Mouse (Mus musculus): ENCODE data around the gene Rad51. TPM values are rescaled to one million over a fixed set of nuclear protein-coding genes. Genes with fewer than 3 reads are reported as not detected.

The Rad51 gene
- polyA plus RNA-seq, 1 experiment: 8.7 TPM

DNA sequence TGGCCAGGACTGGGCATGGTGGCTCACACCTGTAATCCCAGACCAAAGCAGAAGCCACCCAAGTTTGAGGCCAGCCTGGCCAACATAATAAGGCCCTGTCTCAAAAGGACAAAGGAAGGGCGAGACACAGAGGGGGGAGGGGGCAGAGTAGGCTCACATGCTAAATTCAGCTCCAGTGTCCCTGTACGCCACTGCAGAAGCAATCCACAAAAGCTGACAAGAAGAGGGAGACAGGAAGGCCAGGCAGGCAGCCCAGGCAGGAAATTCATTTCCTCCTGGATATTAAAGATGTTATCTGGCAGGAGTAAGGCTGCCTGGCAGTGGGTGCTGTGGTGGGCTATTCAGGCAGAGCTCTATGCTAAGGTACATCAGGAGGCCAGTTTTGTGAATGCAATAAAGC, 48.7 kb downstream of the Rad51 start:
- H3K4me2 ChIP-seq (ENCODE audit: low read depth): no peak overlapping the region
- H3ac ChIP-seq (ENCODE audit: control insufficient read depth, insufficient read length): no peak overlapping the region
- H3K79me2 ChIP-seq (ENCODE audit: control insufficient read depth, insufficient read depth): peaks cover under 1% of the 10 kb centered on the region
- no peak overlapping the region for H3K4me3 ChIP-seq
- H3K36me3 ChIP-seq (ENCODE audit: control insufficient read depth, insufficient read depth): no peaks in the 10 kb centered on the region
- TF ChIP-seq POLR2A (IDR thresholded peaks at IDR 0.05; ENCODE audit: insufficient read length, low read depth): no peak
- no peak for TF ChIP-seq TCF3 (IDR thresholded peaks at IDR 0.05; ENCODE audit: insufficient read length, low read depth)
- no peak for TF ChIP-seq MYOD1 (IDR thresholded peaks at IDR 0.05; ENCODE audit: control insufficient read depth in 1 of 3, insufficient read length in 2 of 3, low read depth in 2 of 3)
- no peak for TF ChIP-seq MAX (IDR thresholded peaks at IDR 0.05; ENCODE audit: low read depth)
- no peak for TF ChIP-seq USF1 (IDR thresholded peaks at IDR 0.05; ENCODE audit: low read depth)
- no peak for TF ChIP-seq E2F4 (IDR thresholded peaks at IDR 0.05; ENCODE audit: insufficient read depth)
- TF ChIP-seq SRF (IDR thresholded peaks at IDR 0.05; ENCODE audit: control insufficient read depth, insufficient read length, low read depth): no peak
- no peak for TF ChIP-seq CEBPB (IDR thresholded peaks at IDR 0.05; ENCODE audit: insufficient read depth, poor library complexity, severe bottlenecking)
- no peak for TF ChIP-seq POLR2AphosphoS2 (IDR thresholded peaks at IDR 0.05; ENCODE audit: insufficient read length, low read depth)
- no peaks in the 10 kb centered on the region for H3K27me3 ChIP-seq (ENCODE audit: control insufficient read depth, insufficient read depth, insufficient read length)

- Histone ChIP-seq H3K4me2 (ENCODE audit: low read depth) (no peak overlapping the region), H3K4me3 (no peak overlapping the region), H3K79me2 (ENCODE audit: control insufficient read depth, insufficient read depth) (no peaks in the 10 kb centered on the region), H3K27me3 (ENCODE audit: control insufficient read depth, insufficient read depth, insufficient read length) (no peaks in the 10 kb centered on the region), H3K36me3 (ENCODE audit: control insufficient read depth, insufficient read depth) (no peaks in the 10 kb centered on the region), H3ac (ENCODE audit: control insufficient read depth, insufficient read length) (no peak overlapping the region)
- no peak for TF ChIP-seq TCF12 (IDR thresholded peaks at IDR 0.05; ENCODE audit: insufficient read depth, poor library complexity, severe bottlenecking)
- no peak for TF ChIP-seq MYOG (IDR thresholded peaks at IDR 0.05; ENCODE audit: control insufficient read depth in 1 of 3, insufficient read depth in 1 of 3, insufficient read length in 2 of 3, low read depth in 2 of 3)
- no peak for TF ChIP-seq POLR2A (IDR thresholded peaks at IDR 0.05; ENCODE audit: insufficient read length, low read depth)
- no peak for TF ChIP-seq E2F4 (IDR thresholded peaks at IDR 0.05; ENCODE audit: insufficient read depth)
- TF ChIP-seq POLR2AphosphoS2 (IDR thresholded peaks at IDR 0.05; ENCODE audit: insufficient read length, low read depth): no peak
- no peak for TF ChIP-seq MYOD1 (IDR thresholded peaks at IDR 0.05; ENCODE audit: control insufficient read depth in 1 of 3, insufficient read length in 2 of 3, low read depth in 2 of 3)
- no peak for TF ChIP-seq REST (IDR thresholded peaks at IDR 0.05; ENCODE audit: insufficient read depth, insufficient read length)
- no peak for TF ChIP-seq TCF3 (IDR thresholded peaks at IDR 0.05; ENCODE audit: insufficient read length, low read depth)
- TF ChIP-seq MAX (IDR thresholded peaks at IDR 0.05; ENCODE audit: low read depth): no peak
- TF ChIP-seq USF1 (IDR thresholded peaks at IDR 0.05; ENCODE audit: low read depth): no peak
- no peak for TF ChIP-seq CEBPB (IDR thresholded peaks at IDR 0.05; ENCODE audit: insufficient read depth, poor library complexity, severe bottlenecking)
- TF ChIP-seq SRF (IDR thresholded peaks at IDR 0.05; ENCODE audit: control insufficient read depth, insufficient read length, low read depth): no peak
Observed at GRCm38 (mm10) chr2:119163135-119163534, 50.5 kb downstream of the Rad51 start.

- Histone ChIP-seq H3K4me2 (ENCODE audit: low read depth) (no peak overlapping the region), H3ac (ENCODE audit: control insufficient read depth, insufficient read length) (no peak overlapping the region), H3K36me3 (ENCODE audit: control insufficient read depth, insufficient read depth) (no peaks in the 10 kb centered on the region), H3K4me3 (no peak overlapping the region), H3K27me3 (ENCODE audit: control insufficient read depth, insufficient read depth, insufficient read length) (no peaks in the 10 kb centered on the region), H3K79me2 (ENCODE audit: control insufficient read depth, insufficient read depth) (no peaks in the 10 kb centered on the region)
- TF ChIP-seq POLR2AphosphoS2 (IDR thresholded peaks at IDR 0.05; ENCODE audit: insufficient read length, low read depth): no peak
- TF ChIP-seq TCF3 (IDR thresholded peaks at IDR 0.05; ENCODE audit: insufficient read length, low read depth): no peak
- no peak for TF ChIP-seq MYOG (IDR thresholded peaks at IDR 0.05; ENCODE audit: control insufficient read depth in 1 of 3, insufficient read depth in 1 of 3, insufficient read length in 2 of 3, low read depth in 2 of 3)
- no peak for TF ChIP-seq MYOD1 (IDR thresholded peaks at IDR 0.05; ENCODE audit: control insufficient read depth in 1 of 3, insufficient read length in 2 of 3, low read depth in 2 of 3)
- no peak for TF ChIP-seq POLR2A (IDR thresholded peaks at IDR 0.05; ENCODE audit: insufficient read length, low read depth)
- no peak for TF ChIP-seq TCF12 (IDR thresholded peaks at IDR 0.05; ENCODE audit: insufficient read depth, poor library complexity, severe bottlenecking)
- no peak for TF ChIP-seq MAX (IDR thresholded peaks at IDR 0.05; ENCODE audit: low read depth)
- TF ChIP-seq E2F4 (IDR thresholded peaks at IDR 0.05; ENCODE audit: insufficient read depth): no peak
- TF ChIP-seq SRF (IDR thresholded peaks at IDR 0.05; ENCODE audit: control insufficient read depth, insufficient read length, low read depth): no peak
- no peak for TF ChIP-seq USF1 (IDR thresholded peaks at IDR 0.05; ENCODE audit: low read depth)
Observed at GRCm38 (mm10) chr2:119163999-119164398, 51.4 kb downstream of the Rad51 start.

GRCm38 (mm10) chr2:119165401-119165800, 52.8 kb downstream of the Rad51 start:
- H3K27me3 ChIP-seq (ENCODE audit: control insufficient read depth, insufficient read depth, insufficient read length): no peaks in the 10 kb centered on the region
- H3K79me2 ChIP-seq (ENCODE audit: control insufficient read depth, insufficient read depth): no peaks in the 10 kb centered on the region
- H3K4me3 ChIP-seq: no peak overlapping the region
- H3K4me2 ChIP-seq (ENCODE audit: low read depth): no peak overlapping the region
- no peaks in the 10 kb centered on the region for H3K36me3 ChIP-seq (ENCODE audit: control insufficient read depth, insufficient read depth)
- TF ChIP-seq SRF (IDR thresholded peaks at IDR 0.05; ENCODE audit: control insufficient read depth, insufficient read length, low read depth): no peak
- TF ChIP-seq POLR2AphosphoS2 (IDR thresholded peaks at IDR 0.05; ENCODE audit: insufficient read length, low read depth): no peak
- no peak for TF ChIP-seq E2F4 (IDR thresholded peaks at IDR 0.05; ENCODE audit: insufficient read depth)
- TF ChIP-seq USF1 (IDR thresholded peaks at IDR 0.05; ENCODE audit: low read depth): no peak
- TF ChIP-seq POLR2A (IDR thresholded peaks at IDR 0.05; ENCODE audit: insufficient read length, low read depth): no peak
- TF ChIP-seq REST (IDR thresholded peaks at IDR 0.05; ENCODE audit: insufficient read depth, insufficient read length): no peak
- TF ChIP-seq CEBPB (IDR thresholded peaks at IDR 0.05; ENCODE audit: insufficient read depth, poor library complexity, severe bottlenecking): no peak
- no peak for TF ChIP-seq MYOG (IDR thresholded peaks at IDR 0.05; ENCODE audit: control insufficient read depth in 1 of 3, insufficient read depth in 1 of 3, insufficient read length in 2 of 3, low read depth in 2 of 3)
- TF ChIP-seq MAX (IDR thresholded peaks at IDR 0.05; ENCODE audit: low read depth): no peak
- TF ChIP-seq TCF3 (IDR thresholded peaks at IDR 0.05; ENCODE audit: insufficient read length, low read depth): no peak
- no peak for TF ChIP-seq MYOD1 (IDR thresholded peaks at IDR 0.05; ENCODE audit: control insufficient read depth in 1 of 3, insufficient read length in 2 of 3, low read depth in 2 of 3)
- TF ChIP-seq TCF12 (IDR thresholded peaks at IDR 0.05; ENCODE audit: insufficient read depth, poor library complexity, severe bottlenecking): no peak
- no peak overlapping the region for H3ac ChIP-seq (ENCODE audit: control insufficient read depth, insufficient read length)
